Mouse (Mus musculus): Measurements from ENCODE around the gene Tspear.
"Not testable (repeated sequence)": the region's sequence is repeated elsewhere in the genome, so short reads cannot be mapped to it uniquely, and the experiment has no call there.

Gene Tspear

DNA sequence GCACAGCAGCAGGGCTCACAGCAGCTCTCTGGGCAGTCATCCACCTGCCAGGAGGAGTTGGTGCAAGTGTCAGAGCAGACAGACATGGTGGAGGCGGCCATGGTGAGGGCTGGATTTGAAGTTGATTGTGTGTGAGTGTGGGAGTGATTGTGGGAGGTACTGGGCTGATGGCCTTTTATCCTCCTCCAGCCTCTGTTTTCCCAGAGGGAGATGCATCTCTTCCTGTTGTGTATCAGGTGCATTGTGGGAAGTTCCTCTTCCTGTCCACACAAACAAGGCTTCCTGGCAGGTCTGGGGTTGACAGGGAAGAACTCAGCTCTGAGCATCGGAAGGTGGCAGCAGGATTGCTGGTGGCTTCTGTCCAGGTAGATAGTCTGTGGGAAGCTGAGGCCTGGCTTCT, 108.6 kb downstream of the Tspear start, which contains the start of gene Gm9639:
TSS of gene Gm9639 (minus strand) at position 101 of the 400 bp plus-strand sequence.
- DNase-seq (ENCODE audit: low spot score) = no peak

DNA sequence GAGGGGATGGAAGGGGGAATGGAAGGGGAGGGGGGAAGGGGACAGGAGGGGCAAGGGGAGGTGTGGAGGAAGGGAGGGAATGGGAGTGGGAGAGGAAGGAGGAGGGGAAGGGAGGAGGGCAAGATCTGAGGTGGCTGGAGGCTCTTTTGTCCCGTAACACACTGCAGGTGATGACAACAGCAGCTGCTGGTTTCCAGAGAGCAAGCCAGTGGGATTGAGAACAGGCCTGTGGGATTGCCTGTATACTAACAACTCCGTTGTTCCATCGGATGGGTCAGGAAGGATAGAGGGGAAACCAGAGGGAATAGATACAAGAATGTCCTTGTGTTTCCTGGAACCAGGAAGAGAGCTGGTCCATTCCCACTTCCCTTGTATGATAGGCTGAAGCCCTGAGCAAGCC, 111.3 kb downstream of the Tspear start:
- DNase-seq (ENCODE audit: low spot score) = no peak

GRCm38 (mm10) chr10:77798164-77798920, 112.0 kb downstream of the Tspear start:
- DNase-seq (ENCODE audit: low spot score) = not testable (repeated sequence)

- no peak for DNase-seq (ENCODE audit: low spot score)
These were observed 112.6 kb downstream of the Tspear start, which contains the start of gene Gm19668 for GRCm38 (mm10) chr10:77798921-77799508. Gene Gm19668, minus strand, starts transcription at chr10:77799133.

DNA sequence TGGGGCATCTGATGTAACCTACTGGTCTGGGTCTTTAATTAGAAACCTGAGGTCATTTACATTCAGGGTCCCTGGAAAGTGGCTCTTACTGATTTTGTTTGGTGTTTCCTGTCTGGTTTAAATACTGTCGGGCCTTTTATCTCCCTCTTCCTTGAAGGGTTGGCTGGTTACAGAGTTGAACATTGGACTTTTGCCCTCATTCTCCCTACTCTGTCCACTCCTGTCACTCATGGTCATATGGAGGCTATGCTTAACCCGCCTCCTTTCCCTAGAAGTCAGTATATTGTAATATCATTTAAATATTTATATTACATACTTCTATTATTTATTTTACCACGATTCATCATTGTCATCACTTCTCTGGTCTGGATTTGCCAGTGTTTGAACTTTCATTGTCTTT, 117.7 kb downstream of the Tspear start:
- no peak for DNase-seq (ENCODE audit: low spot score)

DNA sequence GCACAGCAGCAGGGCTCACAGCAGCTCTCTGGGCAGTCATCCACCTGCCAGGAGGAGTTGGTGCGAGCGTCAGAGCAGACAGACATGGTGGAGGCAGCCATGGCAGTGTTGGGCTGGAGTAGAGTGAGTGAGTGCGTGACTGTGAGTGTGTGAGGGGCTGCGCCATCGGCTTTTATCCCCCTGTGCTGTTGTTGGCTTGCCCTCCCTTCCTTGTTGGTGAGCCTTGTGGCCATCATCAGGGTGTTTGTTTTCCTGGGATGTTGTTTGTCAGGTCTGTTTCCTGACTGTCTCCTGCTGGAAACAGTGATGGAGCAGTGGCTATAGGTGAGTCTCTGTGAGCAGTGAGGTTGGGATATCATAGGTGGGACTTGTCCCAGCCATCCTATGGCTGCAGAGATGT, 125.4 kb downstream of the Tspear start, which contains the start of gene Gm9507:
TSS of gene Gm9507 (minus strand) at position 101 of the 400 bp plus-strand sequence.
- DNase-seq (ENCODE audit: low spot score) = no peak

- no peak for DNase-seq (ENCODE audit: low spot score)
These were observed 128.0 kb downstream of the Tspear start, which contains the start of gene Gm2696 for GRCm38 (mm10) chr10:77814382-77814781. Gene Gm2696, plus strand, starts transcription at chr10:77814682.

DNA sequence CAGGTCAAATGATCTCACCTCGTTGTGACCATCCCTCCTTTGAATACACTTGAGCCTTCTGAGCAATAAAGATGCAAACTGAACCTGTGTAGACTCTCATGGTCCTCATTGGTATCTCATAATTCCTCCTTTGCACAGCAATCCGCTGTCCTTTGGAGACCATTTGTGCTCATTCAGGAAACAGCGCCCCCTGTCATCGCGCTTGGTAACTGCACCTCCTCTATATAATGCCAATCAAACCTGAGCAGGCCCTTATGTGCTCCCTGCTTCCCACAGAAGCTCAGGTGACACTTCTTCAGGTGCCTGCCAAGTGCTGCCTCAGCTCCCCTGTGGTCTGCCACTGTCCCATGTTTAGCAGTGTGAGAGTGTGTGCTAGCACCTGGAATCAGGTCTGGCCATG, 129.1 kb downstream of the Tspear start:
- no peak for DNase-seq (ENCODE audit: low spot score)

- DNase-seq (ENCODE audit: low spot score) = no peak
These were observed 132.2 kb downstream of the Tspear start for GRCm38 (mm10) chr10:77818523-77818922.

GRCm38 (mm10) chr10:77819203-77819602, 132.8 kb downstream of the Tspear start:
- DNase-seq (ENCODE audit: low spot score) = no peak

DNA sequence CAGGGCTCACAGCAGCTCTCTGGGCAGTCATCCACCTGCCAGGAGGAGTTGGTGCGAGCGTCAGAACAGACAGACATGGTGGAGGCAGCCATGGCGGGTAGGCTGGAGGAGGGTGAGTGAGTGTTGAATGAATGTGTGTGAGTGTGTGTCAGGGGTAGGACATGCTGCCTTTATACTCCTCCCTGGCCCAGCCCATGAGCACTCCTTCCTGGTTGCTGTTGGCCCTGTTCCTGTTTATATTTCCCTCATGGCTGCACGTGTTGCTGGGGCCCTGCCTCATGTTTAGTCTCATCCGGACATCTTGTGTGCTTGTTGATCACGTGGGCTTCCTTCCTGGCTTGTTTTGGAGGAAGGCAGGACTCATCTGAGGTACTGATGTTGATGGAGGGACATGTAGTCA, 140.6 kb downstream of the Tspear start, which contains the start of gene Krtap10-4:
TSS of gene Krtap10-4 (minus strand) at position 145 of the 400 bp plus-strand sequence.
- no peak for DNase-seq (ENCODE audit: low spot score)

DNA sequence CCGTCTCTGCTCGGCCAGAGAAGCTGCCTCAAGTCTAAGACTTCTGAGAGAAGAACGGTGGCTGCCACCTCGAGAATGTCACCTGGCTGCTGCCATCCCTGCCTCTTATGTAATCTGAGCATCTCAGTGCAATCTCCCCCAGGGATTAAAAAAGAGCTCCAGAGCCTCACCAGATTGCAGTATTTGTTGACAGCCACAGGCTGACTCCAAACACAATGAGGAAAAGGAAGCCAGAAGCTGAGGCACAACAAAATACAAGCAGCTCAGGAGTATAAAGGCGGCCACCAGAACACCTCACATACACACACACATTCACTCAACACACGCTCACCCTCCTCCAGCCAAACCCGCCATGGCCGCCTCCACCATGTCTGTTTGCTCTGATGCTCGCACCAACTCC, 149.3 kb downstream of the Tspear start, which contains the start of gene Krtap10-10:
TSS of gene Krtap10-10 (plus strand) at position 301 of the 400 bp plus-strand sequence.
- no peak for DNase-seq (ENCODE audit: low spot score)

DNA sequence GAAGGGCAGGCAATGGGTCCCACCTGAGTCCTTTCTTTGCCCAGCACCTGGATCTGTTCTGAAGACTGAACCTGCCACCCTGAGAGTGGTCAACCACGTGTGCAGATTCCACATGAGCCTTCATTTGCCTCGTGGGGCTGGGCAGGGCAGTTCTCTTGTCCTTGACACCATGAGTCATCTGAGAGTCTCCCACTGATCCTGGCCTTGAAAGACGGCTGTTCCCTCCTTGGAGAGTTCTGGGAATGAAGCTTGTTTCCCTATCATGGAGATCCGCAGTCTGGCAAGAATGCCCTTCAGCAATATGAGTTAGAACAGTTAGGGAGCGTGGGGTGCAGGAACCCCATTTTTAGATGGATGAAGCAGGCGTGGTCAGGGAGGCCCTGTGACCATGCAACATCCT, 152.6 kb downstream of the Tspear start:
- no peak for DNase-seq (ENCODE audit: low spot score)

DNA sequence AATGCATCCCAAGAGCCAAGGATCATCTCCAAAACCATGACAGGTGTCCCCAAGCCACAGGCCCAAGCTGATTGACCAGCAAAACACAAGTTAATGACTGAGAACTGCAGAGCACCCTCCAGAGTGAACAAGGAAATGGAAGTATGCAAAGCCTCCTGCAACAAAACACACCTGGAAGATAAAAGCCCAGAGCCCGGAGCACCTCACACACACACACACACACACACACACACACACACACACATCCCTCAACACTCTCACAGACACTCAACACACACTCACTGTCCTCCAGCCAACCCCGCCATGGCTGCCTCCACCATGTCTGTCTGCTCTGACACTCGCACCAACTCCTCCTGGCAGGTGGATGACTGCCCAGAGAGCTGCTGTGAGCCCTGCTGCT, 160.1 kb downstream of the Tspear start, which contains the start of gene Gm36176:
TSS of gene Gm36176 (plus strand) at position 301 of the 400 bp plus-strand sequence.
- DNase-seq (ENCODE audit: low spot score) = no peak

- no peak for DNase-seq (ENCODE audit: low spot score)
These were observed 160.6 kb downstream of the Tspear start for GRCm38 (mm10) chr10:77846961-77847360.

- no peak for DNase-seq (ENCODE audit: low spot score)
These were observed 161.2 kb downstream of the Tspear start for GRCm38 (mm10) chr10:77847538-77847937.

DNA sequence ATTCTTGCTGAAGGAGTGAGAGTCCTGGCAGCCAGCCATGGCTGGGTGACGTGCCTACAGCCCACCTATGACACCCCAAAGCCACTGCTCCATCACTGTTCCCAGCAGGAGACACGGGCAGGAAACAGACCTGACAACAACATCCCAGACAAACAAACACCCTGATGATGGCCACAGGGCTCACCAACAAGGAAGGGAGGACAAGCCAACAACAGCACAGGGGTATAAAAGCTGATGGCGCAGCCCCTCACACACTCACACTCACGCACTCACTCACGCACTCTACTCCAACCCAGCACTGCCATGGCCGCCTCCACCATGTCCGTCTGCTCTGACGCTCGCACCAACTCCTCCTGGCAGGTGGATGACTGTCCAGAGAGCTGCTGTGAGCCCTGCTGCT, 166.2 kb downstream of the Tspear start, which contains the start of gene Gm10318:
TSS of gene Gm10318 (plus strand) at position 301 of the 400 bp plus-strand sequence.
- DNase-seq (ENCODE audit: low spot score) = no peak

- DNase-seq (ENCODE audit: low spot score) = no peak
These were observed 175.3 kb downstream of the Tspear start, which contains the start of gene Gm3285 for GRCm38 (mm10) chr10:77861675-77862074. Gene Gm3285, plus strand, starts transcription at chr10:77861975.

GRCm38 (mm10) chr10:77864067-77864761, 177.8 kb downstream of the Tspear start:
- DNase-seq (ENCODE audit: low spot score) = no peak

DNA sequence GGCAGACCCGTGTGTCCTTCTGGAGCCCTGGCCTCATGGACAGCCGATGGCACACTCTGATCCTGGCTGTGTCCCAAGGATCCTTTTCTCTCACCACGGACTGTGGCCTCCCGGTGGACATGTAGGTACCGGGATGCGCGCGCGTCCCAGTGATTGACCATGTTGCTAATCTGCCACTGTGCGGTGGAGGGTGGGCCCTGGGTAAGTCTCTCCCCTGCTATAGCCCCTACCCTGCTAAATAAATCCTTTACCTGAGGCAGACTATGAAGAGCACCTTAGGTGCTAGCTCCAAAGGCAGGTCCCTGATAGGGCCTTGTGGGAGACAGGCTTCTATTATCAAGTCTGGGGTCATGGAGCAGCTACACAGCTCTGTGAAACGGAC, 178.4 kb downstream of the Tspear start:
- no peak for DNase-seq (ENCODE audit: low spot score)

- DNase-seq (ENCODE audit: low spot score) = no peak
These were observed 181.2 kb downstream of the Tspear start for GRCm38 (mm10) chr10:77867546-77867945.

DNA sequence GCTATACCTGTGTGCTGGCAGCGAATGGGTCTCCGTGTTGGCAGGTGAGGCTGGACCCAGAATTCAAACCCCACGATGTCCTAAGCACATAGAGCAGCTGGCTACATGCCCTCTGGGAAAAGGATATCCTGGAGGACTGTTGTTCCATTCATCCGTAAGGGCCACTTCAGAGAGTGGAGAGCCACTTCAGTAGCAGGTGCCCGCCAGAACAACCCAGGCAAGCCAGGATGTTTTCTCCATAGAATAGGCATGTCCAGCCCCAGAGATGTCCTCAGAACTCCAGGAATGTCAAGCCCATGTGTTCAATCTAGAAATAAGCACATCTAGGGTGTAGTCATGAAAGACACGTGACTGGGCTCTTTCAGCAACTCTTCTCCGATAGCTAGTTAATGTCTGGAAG, 183.3 kb downstream of the Tspear start:
- DNase-seq (ENCODE audit: low spot score) = no peak
